9 mouse cellular contexts compared by ENCODE assay signal in genomic region chr2:102829201-102829600, GRCm38 (mm10).
A peak's percentile ranks its signal among the peaks of the same experiment; 100 is the strongest.
DNase-seq lines count a peak whose midpoint lies in the region; ATAC-seq and TF ChIP-seq lines count a peak whose summit lies in the region.
"Had no signal": no experiment of that assay in that cellular context is flagged by ENCODE, and none has a peak within 500 bp of the region (broad histone marks: within the 10 kb centered on the region; RNA-seq: fewer than 3 reads in every experiment).

No protein-coding gene starts in this region.

- H3K4me1 ChIP-seq in hindbrain, embryonic 15.5 days (replicated peaks) = no peaks in the 10 kb centered on the region
- no peaks in the 10 kb centered on the region for H3K4me1 ChIP-seq in hindbrain, embryonic 16.5 days (ENCODE audit: control insufficient read depth, insufficient read depth, low read depth, low read length)
- H3K4me1 ChIP-seq in heart, postnatal 0 days (ENCODE audit: control insufficient read depth, insufficient read depth) = no peaks in the 10 kb centered on the region
- H3K4me1 ChIP-seq in stomach, postnatal 0 days (replicated peaks; ENCODE audit: control insufficient read depth, insufficient read depth) = no peaks in the 10 kb centered on the region; the same call in 1 of the 2 replicates
- no peaks in the 10 kb centered on the region for H3K4me1 ChIP-seq in forebrain, embryonic 10.5 days
- H3K4me1 ChIP-seq: embryonic facial prominence, embryonic 13.5 days had no signal

- TF ChIP-seq EP300 in heart, postnatal 0 days (IDR thresholded peaks at IDR 0.05; ENCODE audit: low read depth) = no peak
- TF ChIP-seq EP300 in stomach, postnatal 0 days (optimal IDR thresholded peaks at IDR 0.05) = no peak

- 85% methylated on average over 3 of the region's 3 CpGs for WGBS in hindbrain, embryonic 15.5 days
- WGBS in hindbrain, embryonic 16.5 days = 72% methylated on average over 3 of the region's 3 CpGs
- 87% methylated on average over 3 of the region's 3 CpGs for WGBS in heart, postnatal 0 days
- 88% methylated on average over 3 of the region's 3 CpGs for WGBS in stomach, postnatal 0 days
- WGBS in forebrain, embryonic 10.5 days = 89% methylated on average over 3 of the region's 3 CpGs

- peak; percentile 77; the same call in 1 of the 2 replicates for ATAC-seq in hindbrain, embryonic 15.5 days (ENCODE audit: low FRiP score, low read depth)
- ATAC-seq in hindbrain, embryonic 16.5 days = no peak
- peak; percentile 89 for ATAC-seq in heart, postnatal 0 days (ENCODE audit: insufficient read depth, low read depth)
- ATAC-seq in megakaryocyte, adult 5-6 weeks (ENCODE audit: poor library complexity, severe bottlenecking) = peak; percentile 75
- peak; percentile 89 for ATAC-seq in stomach, postnatal 0 days (ENCODE audit: low FRiP score, low TSS enrichment)

- H3K9ac ChIP-seq in hindbrain, embryonic 15.5 days = no peak overlapping the region
- no peak overlapping the region for H3K9ac ChIP-seq in hindbrain, embryonic 16.5 days (ENCODE audit: low read depth, low read length)
- no peak overlapping the region for H3K9ac ChIP-seq in heart, postnatal 0 days (replicated peaks; ENCODE audit: low read depth, low read length)
- H3K9ac ChIP-seq in stomach, postnatal 0 days (ENCODE audit: low read length) = no peak overlapping the region
- H3K9ac ChIP-seq: embryonic facial prominence, embryonic 13.5 days had no signal

- no peaks in the 10 kb centered on the region for H3K36me3 ChIP-seq in hindbrain, embryonic 15.5 days
- no peaks in the 10 kb centered on the region for H3K36me3 ChIP-seq in hindbrain, embryonic 16.5 days (ENCODE audit: control insufficient read depth, insufficient read depth, low read length)
- H3K36me3 ChIP-seq in heart, postnatal 0 days (replicated peaks; ENCODE audit: control insufficient read depth, insufficient read depth, low read length) = no peaks in the 10 kb centered on the region
- H3K36me3 ChIP-seq in stomach, postnatal 0 days (ENCODE audit: control insufficient read depth, insufficient read depth, low read length) = no peaks in the 10 kb centered on the region
- no peaks in the 10 kb centered on the region for H3K36me3 ChIP-seq in forebrain, embryonic 10.5 days (replicated peaks)

- H3K27me3 ChIP-seq in hindbrain, embryonic 15.5 days = no peaks in the 10 kb centered on the region
- no peaks in the 10 kb centered on the region for H3K27me3 ChIP-seq in hindbrain, embryonic 16.5 days (replicated peaks; ENCODE audit: control insufficient read depth, insufficient read depth, low read length)
- no peaks in the 10 kb centered on the region for H3K27me3 ChIP-seq in heart, postnatal 0 days (ENCODE audit: control insufficient read depth, insufficient read depth, low read length)
- no peaks in the 10 kb centered on the region for H3K27me3 ChIP-seq in stomach, postnatal 0 days (ENCODE audit: control insufficient read depth, insufficient read depth, low read length)
- H3K27me3 ChIP-seq in forebrain, embryonic 10.5 days (ENCODE audit: poor library complexity, severe bottlenecking) = no peaks in the 10 kb centered on the region
- H3K27me3 ChIP-seq: embryonic facial prominence, embryonic 13.5 days had no signal

- no peak overlapping the region for H3K4me3 ChIP-seq in hindbrain, embryonic 15.5 days
- H3K4me3 ChIP-seq in hindbrain, embryonic 16.5 days (ENCODE audit: low read length) = no peak overlapping the region
- no peak overlapping the region for H3K4me3 ChIP-seq in heart, postnatal 0 days (ENCODE audit: low read depth, low read length)
- H3K4me3 ChIP-seq in stomach, postnatal 0 days (ENCODE audit: low read depth, low read length) = no peak overlapping the region
- H3K4me3 ChIP-seq in forebrain, embryonic 10.5 days = no peak overlapping the region
- H3K4me3 ChIP-seq: embryonic facial prominence, embryonic 13.5 days had no signal

- TF ChIP-seq CTCF in heart, postnatal 0 days (IDR thresholded peaks at IDR 0.05; ENCODE audit: low read depth) = no peak
- TF ChIP-seq CTCF in stomach, postnatal 0 days (IDR thresholded peaks at IDR 0.05; ENCODE audit: low read depth) = no peak

- DNase-seq in cerebellum, adult 9-11 months = peak; percentile 55
- DNase-seq in heart, postnatal 0 days (ENCODE audit: low spot score) = no peak
- peak; percentile 75 to 79 for DNase-seq in layer of hippocampus, postnatal 10 days (ENCODE audit: low spot score in 2 of 2)
- DNase-seq in stomach, postnatal 0 days (ENCODE audit: low spot score) = no peak
- no peak for DNase-seq in forebrain, embryonic 10.5 days (ENCODE audit: extremely low spot score, low spot score)

- H3K9me3 ChIP-seq in hindbrain, embryonic 15.5 days = no peaks in the 10 kb centered on the region
- H3K9me3 ChIP-seq in hindbrain, embryonic 16.5 days (ENCODE audit: control insufficient read depth, low read length) = no peaks in the 10 kb centered on the region
- H3K9me3 ChIP-seq in heart, postnatal 0 days (replicated peaks; ENCODE audit: control insufficient read depth, low read length) = no peaks in the 10 kb centered on the region
- H3K9me3 ChIP-seq in stomach, postnatal 0 days (ENCODE audit: control insufficient read depth, low read length) = no peaks in the 10 kb centered on the region
- no peaks in the 10 kb centered on the region for H3K9me3 ChIP-seq in forebrain, embryonic 10.5 days
- H3K9me3 ChIP-seq: embryonic facial prominence, embryonic 13.5 days had no signal

- no peak overlapping the region for H3K27ac ChIP-seq in hindbrain, embryonic 15.5 days (replicated peaks)
- H3K27ac ChIP-seq in hindbrain, embryonic 16.5 days (ENCODE audit: low read depth, low read length) = no peak overlapping the region
- H3K27ac ChIP-seq in heart, postnatal 0 days (ENCODE audit: low read depth) = no peak overlapping the region
- no peak overlapping the region for H3K27ac ChIP-seq in stomach, postnatal 0 days (replicated peaks)
- H3K27ac ChIP-seq in forebrain, embryonic 10.5 days = no peak overlapping the region
- H3K27ac ChIP-seq: embryonic facial prominence, embryonic 13.5 days had no signal

- no peak overlapping the region for H3K4me2 ChIP-seq in hindbrain, embryonic 15.5 days
- H3K4me2 ChIP-seq in hindbrain, embryonic 16.5 days (ENCODE audit: low read length) = no peak overlapping the region
- no peak overlapping the region for H3K4me2 ChIP-seq in heart, postnatal 0 days (ENCODE audit: low read depth, low read length)
- no peak overlapping the region for H3K4me2 ChIP-seq in stomach, postnatal 0 days (replicated peaks; ENCODE audit: low read depth)
- H3K4me2 ChIP-seq: embryonic facial prominence, embryonic 13.5 days had no signal

Comparison
In these comparisons a context has a peak if more than half of its experiments do, and no peak if none do; other contexts are left out.
1. DNase-seq: peak in cerebellum, adult 9-11 months (single experiment) and layer of hippocampus, postnatal 10 days (2 of 2); none in heart, postnatal 0 days (single experiment), stomach, postnatal 0 days (single experiment) and forebrain, embryonic 10.5 days (single experiment).